Mouse (Mus musculus): ENCODE results near the gene Kcnmb2. TPM values are rescaled to one million over a fixed set of nuclear protein-coding genes. Genes with fewer than 3 reads are reported as not detected.

Gene Kcnmb2
- total RNA-seq (2023) = not detected

DNA sequence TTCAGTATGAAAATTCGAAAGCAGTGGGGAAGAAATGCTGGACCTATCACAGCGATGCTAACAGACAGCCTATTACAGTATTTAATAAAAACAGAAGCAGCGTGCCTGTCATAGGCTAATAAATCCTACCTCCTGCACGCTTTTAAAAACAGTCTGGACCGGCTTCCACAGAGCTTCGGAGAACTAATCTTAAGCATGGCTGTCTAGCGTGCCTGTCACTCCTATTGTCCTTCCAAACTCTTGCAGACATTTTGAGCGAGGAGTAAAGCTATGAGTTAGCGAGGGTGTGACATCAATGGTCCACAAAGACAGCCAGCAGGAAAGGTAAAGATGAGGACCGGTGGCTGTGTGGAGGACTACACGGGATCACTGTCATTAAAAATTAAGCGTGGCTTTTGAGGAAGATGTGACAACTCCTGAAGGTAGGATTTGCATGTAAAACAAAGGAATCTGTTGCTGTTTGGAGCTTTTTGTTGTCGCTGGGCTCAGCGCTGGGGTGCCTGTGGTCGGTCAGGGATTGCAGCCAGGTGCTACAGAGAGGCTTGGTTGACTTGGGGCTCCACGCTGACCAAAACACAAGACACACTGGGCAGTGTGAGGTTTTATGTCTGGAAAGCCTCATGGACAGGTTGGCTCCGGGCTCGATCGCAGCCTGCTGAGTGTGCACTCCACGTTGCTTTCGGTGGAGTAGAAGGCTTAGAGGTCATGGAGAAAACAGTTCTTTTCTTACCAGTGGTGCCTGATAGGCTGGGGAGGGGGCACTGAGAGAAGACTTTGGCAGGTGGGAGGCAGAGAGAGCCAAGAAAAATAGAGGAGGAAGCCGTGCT is at the start of gene Kcnmb2:
TSS of gene Kcnmb2 (plus strand) at position 4 of the 827 bp plus-strand sequence.

